Mouse (Mus musculus) cerebellum, postnatal 36 days (tissue): ENCODE measurements around the gene 0610030E20Rik.

ENCODE experiments used
- DNase-seq, 2 experiments: peaks; one replicate each; pipeline ENCODE4 v3.0.0; 2021 to 2022; ENCODE audit warnings: mixed read lengths in 2 of 2

0610030E20Rik gene

DNA sequence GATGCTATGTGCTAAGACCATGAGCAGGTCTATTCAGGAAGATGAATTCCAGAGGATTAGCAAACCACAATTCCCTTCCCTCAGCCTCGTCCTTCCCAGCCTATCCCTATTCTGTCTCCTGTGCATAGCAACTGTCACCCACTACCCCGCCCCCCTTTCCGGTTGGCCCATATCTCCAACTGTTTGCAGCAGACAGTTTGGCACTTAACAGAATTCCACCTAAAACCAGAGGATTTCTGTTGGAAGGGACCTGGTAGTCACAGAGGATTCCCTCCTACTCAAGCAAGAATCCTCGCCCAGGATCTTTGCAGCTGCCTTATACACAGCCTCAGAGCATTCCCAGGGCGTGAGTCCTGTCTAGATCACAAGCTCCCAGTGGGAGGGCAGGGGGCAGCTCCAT, 24.0 kb downstream of the 0610030E20Rik start:
- no peak for DNase-seq

- DNase-seq = no peak
Observed at GRCm38 (mm10) chr6:72371571-72371970, 24.5 kb downstream of the 0610030E20Rik start.

GRCm38 (mm10) chr6:72373184-72373583, 26.1 kb downstream of the 0610030E20Rik start:
- DNase-seq = no peak

DNA sequence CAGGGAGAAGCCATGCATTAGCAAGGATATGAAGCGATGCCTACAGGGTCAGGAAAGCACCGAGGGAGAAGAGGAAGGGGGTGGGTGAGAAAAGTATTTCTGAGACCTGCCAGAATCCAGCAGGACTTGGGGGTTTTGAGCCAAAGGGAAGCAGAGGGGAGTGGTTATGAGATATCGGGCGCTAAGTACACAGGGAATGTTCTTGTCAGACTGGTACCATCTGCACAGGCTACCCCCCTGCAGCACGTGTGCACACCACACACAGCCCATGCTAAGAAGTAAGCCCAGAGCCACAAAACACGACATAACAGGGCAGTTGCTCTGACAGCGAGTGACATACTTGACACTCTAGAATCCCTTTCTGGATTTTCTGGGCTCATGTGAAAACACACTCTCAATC, 27.1 kb downstream of the 0610030E20Rik start:
- no peak for DNase-seq

DNA sequence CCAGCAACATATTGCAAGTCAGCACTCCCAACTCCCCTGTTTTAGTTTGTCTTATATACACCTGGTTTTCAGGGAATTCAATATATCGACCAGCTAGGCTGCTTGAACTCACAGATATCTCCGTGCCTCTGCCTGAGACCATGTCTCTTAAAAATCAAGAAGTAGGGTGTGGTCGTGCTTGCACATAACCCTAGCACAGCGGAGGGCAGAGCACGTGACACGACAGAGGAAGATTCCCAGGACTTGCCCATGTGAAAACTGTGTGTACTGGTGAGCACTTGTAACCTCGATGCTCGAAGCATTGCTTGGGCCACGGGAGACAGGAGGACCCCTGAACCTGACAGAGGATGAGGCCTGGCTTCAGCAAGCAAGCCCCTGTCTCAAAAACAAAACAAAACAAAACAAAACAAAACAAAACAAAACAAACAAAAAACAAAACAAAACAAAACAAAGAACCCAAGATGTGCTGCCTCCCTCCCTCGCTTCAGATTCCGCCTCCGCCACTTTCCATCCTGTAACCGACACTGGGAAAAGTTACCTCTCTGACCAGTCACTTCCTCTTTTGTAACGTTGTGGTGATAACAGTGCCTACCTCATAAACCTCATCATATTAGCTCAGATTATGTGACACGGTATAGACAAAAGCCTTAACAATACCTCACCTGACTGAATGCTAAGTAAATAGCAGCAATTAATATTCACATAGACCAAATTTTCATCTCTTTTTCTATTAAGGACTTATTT, 27.9 kb downstream of the 0610030E20Rik start:
- DNase-seq = no peak

DNA sequence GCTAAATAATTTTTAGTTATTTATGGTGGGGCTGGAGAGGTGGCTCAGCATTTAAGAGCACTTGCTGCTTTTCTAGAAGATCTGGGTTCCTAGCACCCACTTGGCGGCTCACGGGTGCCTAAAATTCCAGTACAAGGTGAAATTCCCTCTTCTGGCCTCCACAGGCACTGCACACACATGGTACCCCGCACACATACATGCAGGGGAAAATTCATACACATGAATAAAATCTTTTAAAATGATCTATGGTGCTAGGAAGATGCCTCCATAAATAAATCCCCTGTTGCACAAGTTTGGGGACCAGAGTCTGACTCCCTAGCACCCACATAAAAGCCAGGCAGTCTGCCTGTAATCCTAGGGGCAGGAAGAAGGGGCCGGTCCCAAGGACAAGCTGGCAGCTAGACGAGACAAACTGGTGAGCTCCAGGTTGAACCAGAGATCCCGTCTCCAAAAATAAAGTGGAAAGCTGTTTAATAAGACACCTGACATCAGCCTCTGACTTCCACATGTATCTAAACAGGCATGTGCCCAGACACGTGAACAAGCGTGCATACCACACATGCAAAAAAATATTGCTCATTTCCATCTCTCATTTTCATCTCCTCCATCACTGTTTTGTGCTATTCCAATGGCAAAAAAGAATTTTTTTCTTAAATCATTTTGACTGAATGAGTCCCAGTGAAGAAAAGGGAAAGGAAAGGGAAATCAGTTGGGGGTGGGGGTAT, 31.6 kb downstream of the 0610030E20Rik start:
- DNase-seq = no peak

GRCm38 (mm10) chr6:72379377-72380130, 32.4 kb downstream of the 0610030E20Rik start:
- DNase-seq = no peak

- peak in 1 of 2 experiments; percentile 35 for DNase-seq
Observed at GRCm38 (mm10) chr6:72380131-72380770, 33.1 kb downstream of the 0610030E20Rik start, which contains the start of gene Vamp5. Vamp5 (minus strand) TSS chr6:72380468.

DNA sequence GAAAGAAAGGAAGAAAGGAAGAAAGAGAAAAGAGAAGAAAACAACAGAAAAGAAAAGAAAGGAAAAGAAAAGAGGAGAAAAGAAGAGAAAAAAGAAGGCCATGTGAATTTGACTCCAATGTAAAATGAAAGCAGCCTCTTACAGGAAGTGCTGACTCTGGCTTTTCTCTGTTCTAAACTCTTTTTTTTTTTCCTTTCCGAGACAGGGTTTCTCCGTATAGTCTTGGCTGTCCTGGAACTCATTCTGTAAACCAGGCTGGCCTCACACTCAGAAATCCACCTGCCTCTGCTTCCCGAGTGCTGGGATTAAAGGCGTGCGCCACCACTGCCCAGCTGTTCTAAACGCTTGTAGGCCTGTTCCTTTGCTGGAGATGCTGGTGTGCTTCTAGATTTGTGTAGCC, 35.4 kb downstream of the 0610030E20Rik start:
- no peak for DNase-seq

DNA sequence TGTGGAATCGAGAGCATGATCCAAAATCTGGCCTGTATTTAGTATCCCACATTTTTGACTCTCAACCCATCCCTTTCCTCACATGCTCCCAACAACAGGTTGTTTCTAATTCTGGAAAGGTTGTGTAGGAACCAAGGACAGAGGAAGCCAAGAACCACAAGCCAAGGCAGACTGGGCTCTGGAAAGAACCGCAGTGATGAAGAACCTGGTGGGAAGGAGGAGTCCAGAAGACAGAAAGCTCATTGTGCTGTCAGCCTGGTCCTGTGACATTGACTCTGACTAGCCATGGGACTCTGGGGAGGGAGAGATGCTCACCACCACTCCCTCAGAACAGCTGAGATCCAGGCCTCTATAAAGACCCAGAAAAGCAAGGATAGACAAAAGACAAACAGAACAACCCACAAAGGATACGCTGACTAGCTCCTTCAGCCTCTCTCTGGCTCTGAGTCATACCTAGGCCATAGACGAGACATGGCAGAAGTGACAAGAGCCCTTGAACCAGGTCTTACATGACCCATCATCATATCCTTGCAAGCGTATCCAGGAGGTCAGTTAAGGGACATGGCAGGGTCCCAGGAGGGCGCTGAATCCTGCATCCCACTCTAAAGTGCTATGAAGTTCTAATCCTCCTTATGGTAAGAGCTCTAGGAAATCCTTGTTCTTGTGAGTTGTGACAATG, 36.2 kb downstream of the 0610030E20Rik start:
- no peak for DNase-seq

GRCm38 (mm10) chr6:72383952-72384351, 36.8 kb downstream of the 0610030E20Rik start:
- no peak for DNase-seq

GRCm38 (mm10) chr6:72385258-72385657, 38.1 kb downstream of the 0610030E20Rik start:
- DNase-seq = no peak

GRCm38 (mm10) chr6:72386561-72386960, 39.4 kb downstream of the 0610030E20Rik start:
- no peak for DNase-seq

- no peak for DNase-seq
Observed at GRCm38 (mm10) chr6:72387816-72388215, 40.7 kb downstream of the 0610030E20Rik start.

DNA sequence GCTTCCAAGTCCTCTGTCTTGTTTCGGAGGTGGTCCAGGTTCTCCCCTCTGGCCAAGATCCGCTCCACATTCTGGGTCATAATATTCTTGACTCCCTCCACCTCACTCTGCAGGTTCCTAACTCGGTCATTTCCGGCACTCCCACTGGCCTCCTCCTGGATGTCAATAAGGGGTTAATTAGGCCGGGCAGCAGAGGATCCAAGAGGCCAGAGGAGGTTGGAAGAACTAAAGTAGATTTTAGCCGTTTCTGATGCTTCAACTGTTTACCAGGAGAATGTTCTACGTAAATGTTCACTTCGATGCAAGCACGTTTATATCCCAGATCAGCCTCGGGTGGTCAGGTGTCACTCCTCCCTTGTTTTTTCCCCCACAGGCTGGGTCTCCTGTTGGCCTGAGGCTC, 41.1 kb downstream of the 0610030E20Rik start:
- DNase-seq = no peak

DNA sequence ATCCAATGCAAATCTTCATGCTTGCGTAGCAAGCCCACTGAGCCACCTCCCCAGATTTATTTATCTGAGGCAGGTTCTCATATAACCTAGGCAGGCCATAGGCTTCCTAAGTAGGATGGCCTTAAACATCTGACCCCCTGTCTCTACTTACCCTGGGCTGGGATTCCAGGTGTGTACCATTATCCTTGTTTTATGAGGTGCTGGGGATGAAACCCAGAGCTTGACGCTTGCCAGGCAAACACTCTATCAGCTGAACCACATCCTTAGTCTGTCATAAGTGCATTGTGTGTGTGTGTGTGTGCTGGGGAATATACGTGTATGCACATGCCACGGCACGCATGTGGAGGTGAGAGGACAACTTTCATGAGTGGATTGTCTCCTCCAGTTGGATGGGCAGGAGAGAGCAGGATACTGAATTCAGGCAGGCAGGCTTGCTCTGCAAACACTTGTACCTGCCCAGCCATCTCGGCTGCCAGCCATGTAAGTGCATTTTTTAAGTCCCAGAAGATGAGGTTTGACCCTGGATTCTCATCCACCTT, 41.7 kb downstream of the 0610030E20Rik start:
- DNase-seq = no peak

- DNase-seq = peak in 1 of 2 experiments; percentile 51
Observed at GRCm38 (mm10) chr6:72389471-72389940, 42.4 kb downstream of the 0610030E20Rik start.

GRCm38 (mm10) chr6:72389941-72390771, 43.0 kb downstream of the 0610030E20Rik start, which contains the start of gene Vamp8:
Vamp8 (minus strand) TSS chr6:72390703.
- DNase-seq = peak; percentile 57 to 60

GRCm38 (mm10) chr6:72390795-72391521, 43.8 kb downstream of the 0610030E20Rik start:
- no peak for DNase-seq

DNA sequence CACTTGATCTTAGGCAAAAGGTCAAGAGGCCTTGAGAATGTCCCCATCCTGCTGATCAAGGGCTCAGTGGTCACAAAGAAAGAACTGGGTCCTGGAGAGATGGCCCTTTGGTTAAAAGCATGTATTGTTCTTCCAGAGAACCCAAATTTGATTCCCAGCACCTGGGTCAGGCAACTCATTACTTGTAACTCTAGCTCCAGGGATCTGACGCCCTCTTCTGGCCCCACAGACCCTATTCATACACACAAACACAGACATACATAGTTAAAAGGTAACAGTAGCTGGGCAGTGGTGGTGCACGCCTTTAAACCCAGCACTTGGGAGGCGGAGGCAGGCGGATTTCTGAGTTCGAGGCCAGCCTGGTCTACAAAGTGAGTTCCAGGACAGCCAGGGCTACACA, 45.2 kb downstream of the 0610030E20Rik start:
- no peak for DNase-seq
